Mouse (Mus musculus): Measurements from ENCODE around the gene Aatf. TPM values are rescaled to one million over a fixed set of nuclear protein-coding genes. Genes with fewer than 3 reads are reported as not detected.

Gene Aatf
- total RNA-seq, 2 experiments from 2014 or later, result 10.5 to 10.9 TPM

DNA sequence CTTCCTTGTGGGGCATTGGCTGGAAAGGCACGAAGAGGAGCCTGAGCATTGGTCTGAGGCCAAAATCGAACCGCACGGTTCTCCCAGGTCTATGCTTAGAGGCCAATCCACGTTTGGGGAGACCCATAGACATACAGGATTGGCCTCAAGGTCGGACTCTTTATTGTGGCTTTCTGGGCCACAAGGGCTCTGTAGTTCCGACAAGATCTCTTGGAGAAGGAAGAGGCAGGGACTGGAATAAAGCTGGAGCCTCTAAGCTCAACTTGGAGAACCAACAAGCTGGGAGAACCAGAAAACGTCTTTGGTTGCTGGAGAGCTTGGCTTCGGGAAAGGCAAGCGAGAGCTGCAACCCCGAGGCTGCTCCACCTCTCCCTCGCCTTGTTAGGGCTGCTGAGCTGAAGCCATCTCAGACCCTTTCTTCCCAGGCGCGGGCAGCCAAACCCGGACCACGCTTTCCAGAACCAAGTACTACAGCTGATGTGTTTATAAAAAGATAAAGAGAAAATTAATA is 10.1 kb upstream of the Aatf start:
- DNase-seq, result no peak
- intact Hi-C loops (cut with DNase I; ENCODE audit: low total_unique reads), result no loop called here

DNA sequence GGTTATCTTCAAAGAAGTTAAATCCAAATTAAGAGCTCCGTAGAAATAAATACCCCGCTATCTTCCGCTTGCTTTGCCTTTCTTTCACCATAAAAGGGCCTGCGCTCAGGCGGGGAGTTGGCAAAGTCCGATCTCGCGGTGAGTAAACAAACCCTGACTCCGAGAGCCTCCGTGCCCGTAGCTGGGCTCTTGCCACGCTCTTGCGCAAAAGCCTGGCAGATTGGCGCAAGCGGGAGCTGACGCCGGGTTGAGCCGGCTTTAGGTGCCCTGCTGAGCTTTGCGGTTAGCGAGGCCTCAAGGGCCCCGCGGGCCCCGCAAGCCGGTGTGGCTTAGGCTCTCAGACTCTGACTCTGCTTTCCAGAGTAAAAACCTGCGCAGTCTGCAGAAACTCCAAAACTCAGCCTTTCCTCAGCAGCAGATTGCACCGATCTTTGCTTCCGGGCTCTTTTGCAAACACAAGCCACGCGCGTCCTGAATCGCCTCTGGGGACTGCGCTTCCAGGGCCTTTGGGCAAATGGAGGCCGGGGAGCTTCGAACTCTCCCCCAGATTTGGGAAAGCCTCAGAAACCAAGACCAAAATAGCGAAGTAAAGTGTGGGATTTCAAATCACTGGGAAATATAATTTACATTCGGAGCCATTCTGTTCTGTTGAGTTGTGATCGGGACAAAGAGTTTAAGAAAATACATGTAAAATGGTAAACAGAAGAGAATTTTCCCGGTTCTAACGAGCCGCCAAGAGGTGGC is 9.4 kb upstream of the Aatf start:
- intact Hi-C loops (cut with DNase I; ENCODE audit: low total_unique reads), result no loop called here
- peak; percentile 63 for DNase-seq

DNA sequence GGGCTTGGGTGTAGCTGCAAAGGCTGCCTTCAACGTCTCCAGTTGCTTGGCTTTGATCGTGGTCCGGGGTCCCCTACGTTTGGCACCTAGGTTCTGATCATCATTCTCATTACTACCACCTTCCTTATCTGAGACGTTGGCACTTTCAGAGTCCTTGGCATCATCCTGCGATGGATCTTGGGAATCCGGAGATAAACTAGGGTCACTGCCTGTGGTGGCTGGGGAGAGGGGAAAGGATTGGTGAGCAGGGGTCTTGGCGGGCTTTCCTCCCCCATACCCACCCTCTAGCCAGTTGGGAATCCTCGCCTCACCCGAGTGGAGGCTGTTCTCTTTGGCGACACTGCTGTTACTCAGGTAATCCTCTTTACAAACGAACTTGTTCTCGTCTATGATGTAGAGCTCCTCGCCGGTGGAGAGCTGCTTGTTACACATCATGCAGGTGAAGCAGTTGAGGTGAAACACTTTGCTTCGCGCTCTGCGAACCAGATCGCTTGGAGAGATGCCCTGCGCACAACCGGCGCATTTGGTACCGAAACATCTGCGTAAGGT is 8.5 kb upstream of the Aatf start:
- no peak for DNase-seq
- intact Hi-C loops (cut with DNase I; ENCODE audit: low total_unique reads), result no loop called here

DNA sequence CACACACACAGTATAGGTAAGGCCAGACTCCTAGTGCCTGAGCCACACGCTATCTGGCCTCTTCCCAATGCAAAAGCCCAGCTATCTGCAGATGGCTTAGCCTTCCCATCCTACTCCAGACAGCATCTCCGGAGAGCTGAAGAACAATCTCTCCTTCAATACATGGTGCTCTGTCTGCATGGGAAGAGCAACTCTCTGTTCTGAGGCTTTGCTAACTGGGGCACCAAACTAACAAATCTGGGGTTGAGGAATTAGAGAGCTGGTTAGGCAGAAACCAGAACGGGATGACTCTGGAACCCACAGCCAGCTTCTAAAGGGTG is 7.7 kb upstream of the Aatf start:
- DNase-seq, result no peak
- intact Hi-C loops (cut with DNase I; ENCODE audit: low total_unique reads), result no loop called here

DNA sequence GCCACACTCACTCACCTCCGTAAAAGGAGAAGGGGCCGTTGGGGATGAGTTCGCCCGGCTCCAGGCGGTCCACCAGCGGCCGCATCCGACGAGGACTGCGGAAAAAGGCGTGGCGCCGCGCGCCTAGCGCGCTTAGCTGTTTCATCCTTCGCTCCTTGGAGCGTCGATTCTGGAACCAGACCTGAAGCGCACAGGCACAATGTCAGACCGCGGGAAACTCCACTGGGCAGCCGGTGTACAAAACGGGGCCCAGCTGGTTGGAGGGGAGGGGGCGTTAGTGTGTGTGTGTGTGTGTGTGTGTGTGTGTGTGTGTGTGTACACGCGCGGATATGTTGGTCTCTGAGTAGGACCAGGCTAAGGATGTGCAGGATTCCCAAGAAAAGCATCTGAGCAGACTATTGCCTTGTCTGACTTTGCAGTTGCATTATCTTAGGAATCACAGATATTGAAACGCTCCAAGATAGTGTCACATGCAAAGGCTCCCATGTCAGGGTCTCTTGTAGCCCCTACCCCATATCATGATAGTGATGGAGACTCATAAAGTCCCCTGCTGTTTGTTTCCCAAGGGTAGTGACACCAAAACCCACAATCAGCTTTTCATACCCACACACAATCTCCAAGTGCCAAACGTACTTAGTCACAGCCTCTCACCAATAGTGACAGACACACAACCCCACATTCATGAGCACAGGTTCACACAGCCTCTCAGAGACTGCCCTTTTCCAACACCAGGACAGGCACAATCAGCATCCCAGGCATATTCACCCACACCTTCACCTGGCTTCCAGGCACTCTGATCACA is 7.1 kb upstream of the Aatf start:
- intact Hi-C loops (cut with DNase I; ENCODE audit: low total_unique reads), result no loop called here
- DNase-seq, result no peak

DNA sequence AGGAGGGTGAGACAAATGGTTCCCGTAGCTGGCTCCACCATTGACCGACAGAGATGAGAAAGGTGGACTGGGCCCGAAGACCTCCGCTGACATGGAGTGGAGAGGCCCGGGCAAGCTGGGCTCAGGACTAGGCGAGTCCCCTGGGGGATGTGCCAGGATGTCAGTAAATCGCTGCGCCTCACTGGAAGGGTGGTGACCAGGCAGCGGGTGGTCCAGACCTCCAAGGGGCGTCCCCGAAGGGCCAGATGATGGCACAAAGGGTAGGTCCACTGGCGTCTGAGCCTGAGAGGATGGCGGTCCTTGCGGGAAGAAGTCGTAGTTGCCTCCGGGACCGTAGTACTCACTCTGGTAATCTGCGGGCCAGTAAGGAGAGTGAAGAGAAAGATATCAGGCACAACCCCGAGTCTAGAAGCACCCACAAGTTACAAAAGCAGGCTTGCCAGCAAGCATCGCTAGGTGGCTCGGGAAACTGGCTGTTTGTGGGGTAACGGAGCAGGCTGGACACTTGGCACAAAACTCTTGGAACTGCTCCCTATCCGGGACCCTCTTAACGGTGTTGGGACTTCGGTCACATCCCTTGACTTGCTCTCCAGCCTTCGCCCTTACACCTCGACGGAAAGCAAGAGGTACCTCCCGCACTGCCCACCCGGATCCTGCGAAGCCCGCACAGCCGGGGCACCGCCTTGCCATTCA is 6.4 kb upstream of the Aatf start:
- no peak for DNase-seq
- intact Hi-C loops (cut with DNase I; ENCODE audit: low total_unique reads), result no loop called here

DNA sequence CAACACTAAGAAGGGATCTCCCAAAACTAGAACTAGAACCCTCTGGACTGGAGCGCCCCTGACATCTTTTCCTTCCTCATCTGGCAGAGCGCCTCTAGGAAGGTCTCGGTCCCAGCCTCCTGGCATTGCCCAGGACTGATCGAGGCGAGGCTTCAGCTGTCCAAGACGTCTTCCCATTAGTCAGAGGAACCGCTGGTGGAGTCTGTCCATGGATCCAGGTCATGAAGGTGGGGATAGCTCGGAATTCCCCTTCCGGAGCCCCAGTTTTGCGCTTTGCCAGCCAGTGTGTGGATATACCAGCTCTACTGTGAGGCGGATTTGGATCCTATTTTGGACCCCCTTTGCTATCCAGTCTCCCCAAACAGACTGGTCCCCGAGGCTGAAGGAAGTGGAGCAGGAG is 5.7 kb upstream of the Aatf start:
- intact Hi-C loops (cut with DNase I; ENCODE audit: low total_unique reads), result no loop called here
- DNase-seq, result no peak

DNA sequence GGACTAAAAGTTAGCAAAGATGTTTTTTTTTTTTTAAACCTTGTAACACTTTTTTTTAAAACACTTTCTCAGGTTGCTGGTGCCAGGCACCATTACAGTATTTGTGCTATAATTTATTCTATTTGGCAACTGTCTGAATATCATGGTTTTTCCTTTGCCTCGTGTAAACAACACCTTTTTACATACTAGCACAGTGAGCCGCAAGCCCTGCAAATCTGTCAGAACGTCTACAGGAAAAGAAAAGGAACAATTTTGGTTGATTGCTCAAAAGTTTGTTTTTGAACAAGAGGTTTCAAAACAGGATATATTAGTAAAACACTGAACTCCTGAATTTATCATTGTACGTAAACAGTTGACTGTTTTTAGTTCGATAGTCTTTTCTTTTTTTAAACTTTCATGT is 4.9 kb upstream of the Aatf start:
- intact Hi-C loops (cut with DNase I; ENCODE audit: low total_unique reads), result no loop called here
- DNase-seq, result no peak

DNA sequence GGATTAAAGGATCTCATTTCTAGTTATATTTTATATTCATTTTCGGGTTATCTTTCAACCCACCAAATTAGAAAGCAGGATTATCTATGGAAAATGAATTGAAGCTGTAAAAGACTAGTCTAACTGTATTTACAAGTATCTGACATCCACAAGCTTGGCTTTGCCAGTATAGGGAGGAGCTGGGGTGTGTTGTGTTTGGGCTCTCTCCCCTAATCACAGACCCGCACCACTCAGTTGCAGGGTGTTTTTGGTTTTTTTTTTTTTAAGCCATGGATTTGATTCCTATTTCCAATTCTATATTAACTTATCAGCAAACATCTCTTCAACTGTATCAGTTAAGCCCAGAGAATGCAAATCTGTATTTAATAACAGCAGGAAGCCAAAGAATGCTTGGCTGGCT is 4.1 kb upstream of the Aatf start:
- no peak for DNase-seq
- intact Hi-C loops (cut with DNase I; ENCODE audit: low total_unique reads), result no loop called here

DNA sequence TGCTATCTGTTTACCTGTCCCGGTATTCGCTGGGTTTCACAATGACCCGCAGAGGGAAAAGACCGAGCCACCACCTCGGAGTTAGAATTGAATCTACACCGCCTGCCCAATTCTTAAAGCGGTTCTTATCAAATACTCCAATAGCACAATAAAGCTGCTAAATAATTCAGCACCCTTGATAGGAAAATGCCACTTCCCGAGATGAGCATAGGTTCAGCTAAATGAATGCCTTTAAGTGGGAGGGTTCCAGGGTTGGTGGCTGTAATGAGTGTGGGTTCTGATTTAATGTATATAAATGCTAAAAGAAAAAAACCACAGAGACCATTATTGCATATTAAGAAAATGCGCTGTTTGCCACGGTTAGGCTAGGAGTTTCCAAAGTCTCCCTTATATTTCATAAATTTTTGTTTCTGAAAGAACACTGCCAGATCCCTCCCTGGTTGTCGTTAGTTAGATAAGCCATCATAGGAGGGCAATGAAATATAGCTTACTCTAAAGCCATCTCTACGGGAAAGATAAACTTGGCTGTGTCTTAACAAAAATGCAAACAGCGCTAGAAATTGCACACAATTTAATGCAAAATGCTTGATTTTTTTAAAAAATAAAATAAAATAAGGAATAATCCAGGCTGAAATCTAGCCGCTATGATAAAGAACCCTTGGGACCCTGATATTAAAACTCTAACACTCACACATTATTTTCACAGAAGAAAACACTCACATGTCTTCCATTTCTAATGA is 3.3 kb upstream of the Aatf start:
- intact Hi-C loops (cut with DNase I; ENCODE audit: low total_unique reads), result no loop called here
- DNase-seq, result no peak

DNA sequence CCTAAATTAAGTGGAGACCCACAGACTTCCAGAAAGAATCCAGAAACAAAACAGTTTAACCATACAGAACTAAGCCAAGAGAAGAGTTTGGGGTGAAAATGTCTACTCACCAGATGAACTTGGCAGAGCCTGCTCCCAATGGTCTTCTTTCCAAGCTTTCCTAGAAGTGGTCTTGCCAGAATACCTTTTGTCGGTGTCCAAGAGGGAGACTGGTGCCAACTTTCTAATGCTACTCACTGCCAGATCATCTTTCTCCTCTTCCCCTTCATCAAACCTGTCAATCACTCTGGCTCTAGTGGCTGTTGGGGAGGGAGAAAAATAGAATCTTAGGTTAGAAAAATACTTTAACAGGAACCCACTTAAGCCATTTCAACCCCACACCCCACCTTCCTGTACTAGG is 1.3 kb downstream of the Aatf start:
- no peak for DNase-seq
- intact Hi-C loops (cut with DNase I; ENCODE audit: low total_unique reads), result no loop called here

DNA sequence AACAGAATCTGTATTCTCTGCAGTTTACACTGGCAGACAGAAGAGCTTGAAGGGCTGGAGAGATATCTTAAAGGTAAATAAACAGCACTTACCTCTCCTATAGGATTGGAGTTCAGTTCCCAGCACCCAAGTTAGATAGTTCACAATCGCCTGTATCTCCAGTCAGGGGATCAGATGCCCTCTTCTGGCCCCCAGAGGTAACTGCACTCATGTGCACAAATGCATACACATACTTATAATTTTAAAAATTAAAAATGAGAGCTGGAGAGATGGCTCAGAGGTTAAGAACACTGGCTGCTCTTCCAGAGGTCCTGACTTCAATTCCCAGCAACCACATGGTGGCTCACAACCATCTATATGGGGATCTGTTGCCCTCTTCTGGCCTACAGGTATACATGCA is 9.0 kb downstream of the Aatf start:
- DNase-seq, result no peak
- intact Hi-C loops (cut with DNase I; ENCODE audit: low total_unique reads), result no loop called here

DNA sequence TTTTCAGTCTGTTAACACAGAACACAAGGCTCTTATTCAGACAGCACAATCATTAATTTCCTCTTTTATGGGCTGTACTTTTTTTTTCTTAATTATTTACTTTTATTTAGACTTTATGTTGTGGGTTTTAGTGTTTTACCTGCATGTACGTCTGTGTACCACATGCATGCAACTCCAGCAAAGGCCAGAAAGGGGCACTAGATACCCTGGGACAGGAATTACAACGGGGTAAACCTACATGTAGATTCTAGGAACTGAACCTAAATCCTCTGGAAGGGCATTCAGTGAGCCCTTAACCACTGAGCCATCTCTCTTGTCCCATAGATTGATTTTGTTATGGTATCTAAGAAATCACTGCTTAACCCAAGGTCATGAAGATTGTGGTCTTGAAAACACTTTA is 15.4 kb downstream of the Aatf start:
- intact Hi-C loops (cut with DNase I; ENCODE audit: low total_unique reads), result no loop called here
- DNase-seq, result no peak

DNA sequence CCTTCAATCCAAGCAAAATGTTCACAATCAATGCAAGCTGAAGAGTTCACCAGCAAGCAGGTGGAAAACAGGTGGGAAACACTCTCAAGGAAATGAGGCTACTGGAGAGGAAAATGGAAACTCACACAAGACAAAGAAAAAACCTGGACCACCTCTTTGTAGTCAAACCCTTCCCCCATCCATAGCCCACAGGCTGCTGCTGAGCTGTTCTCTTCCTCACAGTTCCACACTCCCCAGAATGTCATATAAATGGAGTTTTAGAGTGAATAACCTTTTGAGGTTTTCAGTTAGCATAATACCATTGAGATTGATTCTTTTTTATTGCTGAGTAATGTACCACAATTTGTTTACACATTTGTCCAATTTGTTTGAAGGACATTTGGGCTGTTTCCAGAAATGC is 16.4 kb downstream of the Aatf start:
- intact Hi-C loops (cut with DNase I; ENCODE audit: low total_unique reads), result no loop called here
- DNase-seq, result no peak

DNA sequence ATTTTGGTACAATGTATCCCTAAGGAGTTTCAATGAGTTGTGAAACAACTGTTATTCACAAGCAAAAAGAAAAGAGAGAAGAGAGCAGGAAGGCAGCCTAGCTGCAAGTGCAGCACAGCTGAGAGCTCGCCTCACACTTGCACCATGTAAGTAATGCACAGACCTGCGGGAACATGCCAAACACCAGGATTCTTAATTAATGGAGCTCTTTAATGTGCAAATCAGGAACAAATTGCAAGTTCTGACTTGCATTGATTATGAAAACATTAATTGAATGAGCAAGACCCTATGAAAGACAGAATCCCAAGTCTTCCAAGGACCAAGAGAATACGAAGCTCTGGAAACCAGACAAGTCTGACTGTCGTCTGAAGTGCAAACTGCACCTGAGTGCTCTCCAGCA is 17.5 kb downstream of the Aatf start:
- intact Hi-C loops (cut with DNase I; ENCODE audit: low total_unique reads), result no loop called here
- no peak for DNase-seq

DNA sequence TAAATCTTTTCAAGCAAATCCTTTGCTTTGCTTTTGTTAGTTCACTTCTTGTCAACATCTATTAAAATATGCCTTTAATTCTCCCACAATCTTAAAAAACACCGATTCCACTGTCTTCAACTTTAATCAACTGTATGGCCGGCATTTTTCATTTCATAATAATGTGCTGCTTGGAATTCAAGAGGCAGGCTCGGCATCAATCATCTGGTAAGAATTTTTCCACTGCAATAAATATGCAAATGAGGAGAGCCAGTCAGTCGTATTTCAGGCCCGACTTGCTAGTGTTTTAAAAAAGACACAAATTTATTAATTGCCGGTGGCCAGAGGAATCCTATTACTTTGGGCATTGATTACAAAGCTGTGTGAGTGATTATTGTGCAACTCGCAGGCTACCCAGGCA is 31.7 kb downstream of the Aatf start:
- intact Hi-C loops (cut with DNase I; ENCODE audit: low total_unique reads), result no loop called here
- no peak for DNase-seq

DNA sequence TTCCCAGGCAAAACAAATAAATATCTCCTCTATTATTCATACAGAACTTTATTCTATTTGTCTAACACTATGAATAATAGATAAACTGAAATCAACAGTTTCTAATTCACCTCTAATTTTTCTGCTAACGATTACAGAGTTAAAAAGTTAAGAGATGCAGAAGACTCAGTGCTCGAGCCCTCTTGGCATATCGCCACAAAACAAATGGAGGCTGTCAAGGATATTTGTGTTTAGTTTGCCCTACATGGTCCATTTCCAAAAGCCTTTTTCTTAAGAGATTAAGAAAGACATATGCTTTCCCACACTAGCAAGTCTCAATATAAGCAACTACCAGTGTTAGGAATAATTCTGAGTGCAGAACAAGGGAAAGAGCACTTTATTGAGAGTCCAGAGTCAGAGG is 32.9 kb downstream of the Aatf start:
- no peak for DNase-seq
- intact Hi-C loops (cut with DNase I; ENCODE audit: low total_unique reads), result no loop called here

DNA sequence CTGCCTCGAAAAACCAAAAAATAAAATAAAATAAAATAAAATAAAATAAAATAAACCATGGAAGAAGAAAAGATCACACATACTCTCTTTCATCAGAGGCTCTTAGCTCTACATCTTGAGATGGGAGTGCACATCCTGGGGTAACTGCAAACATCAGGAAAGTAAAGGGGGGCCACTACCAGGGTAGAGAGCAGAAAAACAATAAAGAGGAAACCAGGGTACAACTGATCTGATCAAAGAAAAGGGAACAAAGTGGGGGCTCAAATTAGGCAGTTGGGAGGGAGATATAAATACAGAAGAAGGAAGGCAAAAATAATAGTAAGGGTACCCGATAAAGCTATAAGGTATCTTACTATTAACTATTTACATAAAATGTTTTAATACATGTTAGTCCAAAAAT is 36.7 kb downstream of the Aatf start:
- DNase-seq, result no peak
- intact Hi-C loops (cut with DNase I; ENCODE audit: low total_unique reads), result no loop called here

DNA sequence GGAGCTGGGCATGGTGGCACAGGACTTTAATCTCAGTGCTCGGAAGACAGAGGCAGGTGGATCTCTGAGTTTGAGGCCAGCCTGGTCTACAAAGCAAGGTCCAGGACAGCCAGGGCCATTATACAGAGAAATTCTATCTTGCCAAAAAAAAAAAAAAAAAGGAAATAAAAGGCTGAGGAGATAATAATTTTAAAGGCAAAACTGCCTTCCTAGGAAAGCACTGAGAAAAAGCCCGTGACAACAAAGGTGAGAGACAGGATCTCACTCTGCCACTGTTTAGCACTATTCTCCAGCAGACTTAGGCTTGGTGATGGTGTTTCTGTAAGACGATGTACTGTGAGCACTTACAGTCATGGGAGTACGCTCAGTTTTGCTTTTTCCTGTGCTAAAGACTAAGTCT is 37.3 kb downstream of the Aatf start:
- intact Hi-C loops (cut with DNase I; ENCODE audit: low total_unique reads), result no loop called here
- DNase-seq, result no peak
